Mouse (Mus musculus) heart, postnatal 10 days (tissue): ENCODE data around the gene Pex11b. TPM values are rescaled to one million over a fixed set of nuclear protein-coding genes. Genes with fewer than 3 reads are reported as not detected.
A peak's percentile ranks its signal among the peaks of the same experiment; 100 is the strongest.
"Not testable (repeated sequence)": the region's sequence is repeated elsewhere in the genome, so short reads cannot be mapped to it uniquely, and the experiment has no call there.

Source experiments
- DNase-seq, 2 experiments: peaks; one replicate each; pipeline ENCODE4 v3.0.0; 2021
- intact Hi-C: fragments of 180-260 bp; cut with DNase I; formaldehyde crosslinking; loops from one replicate; pipeline ENCODE4 v1.15.1; 2025
- total RNA-seq, 2 experiments: library from RNA; stranded (reverse); gene quantifications; 2 replicates each; pipeline ENCODE4 v1.2.3; 2021

The Pex11b gene
- total RNA-seq, 2 experiments from 2014 or later: 30.3 to 35.3 TPM

- intact Hi-C loops: no loop called here
Observed at GRCm38 (mm10) chr3:96606618-96607017, 28.6 kb upstream of the Pex11b start.

GRCm38 (mm10) chr3:96617941-96618340 is 17.2 kb upstream of the Pex11b start:
- DNase-seq: no peak
- intact Hi-C loops: no loop called here

More at GRCm38 (mm10) chr3:96606618-96607017, 28.6 kb upstream of the Pex11b start:
- no peak for DNase-seq

- intact Hi-C loops: no loop called here
- no peak for DNase-seq
Observed at GRCm38 (mm10) chr3:96623201-96623600, 12.0 kb upstream of the Pex11b start.

- DNase-seq: peak; percentile 98
- intact Hi-C loops: no loop called here
Observed at GRCm38 (mm10) chr3:96629729-96630600, 5.2 kb upstream of the Pex11b start, which contains the start of gene Rbm8a. Rbm8a (plus strand) TSS chr3:96629933.

- intact Hi-C loops: no loop called here
- DNase-seq: no peak
Observed at GRCm38 (mm10) chr3:96632058-96632457, 3.1 kb upstream of the Pex11b start.

- intact Hi-C loops: loop anchor here (2.0 kb wide), 1 partner anchor 31 kb away; no protein-coding TSS in a partner anchor
- DNase-seq: no peak
Observed at GRCm38 (mm10) chr3:96634015-96634414, 1.2 kb upstream of the Pex11b start.

- intact Hi-C loops: loop anchor here (2.0 to 5.0 kb wide), 2 partner anchors 33 to 61 kb away; partner anchors contain the start of gene Pias3
- DNase-seq: no peak
Observed at GRCm38 (mm10) chr3:96635906-96636305, 730 bp downstream of the Pex11b start.

- intact Hi-C loops: loop anchor here (5.0 kb wide), 1 partner anchor 61 kb away; the partner anchor contains the start of gene Pias3
Observed at GRCm38 (mm10) chr3:96636448-96636847, 1.3 kb downstream of the Pex11b start.

GRCm38 (mm10) chr3:96639219-96639618 is 4.0 kb downstream of the Pex11b start:
- intact Hi-C loops: loop anchor here (2.0 to 5.0 kb wide), 3 partner anchors 58 to 92 kb away; partner anchors contain the start of gene Pias3
- DNase-seq: peak; percentile 57 to 71

More at GRCm38 (mm10) chr3:96636448-96636847, 1.3 kb downstream of the Pex11b start:
- DNase-seq: no peak

- intact Hi-C loops: loop anchor here (2.0 kb wide), 1 partner anchor 18 kb away; no protein-coding TSS in a partner anchor
- DNase-seq: peak; percentile 52 to 73
Observed at GRCm38 (mm10) chr3:96645018-96645649, 10.0 kb downstream of the Pex11b start, which contains the start of gene Itga10. Itga10 (plus strand) TSS chr3:96645584.

- no peak for DNase-seq
- intact Hi-C loops: no loop called here
Observed at GRCm38 (mm10) chr3:96647365-96647764, 12.2 kb downstream of the Pex11b start.

GRCm38 (mm10) chr3:96660901-96661300 is 25.7 kb downstream of the Pex11b start:
- intact Hi-C loops: no loop called here
- DNase-seq: no peak

- intact Hi-C loops: loop anchor here (2.0 kb wide), 2 partner anchors 18 to 116 kb away; partner anchors contain the start of gene Itga10
- DNase-seq: no peak
Observed at GRCm38 (mm10) chr3:96662731-96663316, 27.6 kb downstream of the Pex11b start.

GRCm38 (mm10) chr3:96663432-96664239 is 28.5 kb downstream of the Pex11b start:
- intact Hi-C loops: loop anchor here (2.0 kb wide), 2 partner anchors 19 to 117 kb away; partner anchors contain the start of gene Itga10

GRCm38 (mm10) chr3:96665732-96666363 is 30.7 kb downstream of the Pex11b start:
- DNase-seq: not testable (repeated sequence)
- intact Hi-C loops: loop anchor here (5.0 kb wide), 1 partner anchor 41 kb away; the partner anchor contains the start of gene Nudt17

More at GRCm38 (mm10) chr3:96663432-96664239, 28.5 kb downstream of the Pex11b start:
- DNase-seq: peak; percentile 89 to 95

GRCm38 (mm10) chr3:96666916-96667315 is 31.7 kb downstream of the Pex11b start:
- no peak for DNase-seq
- intact Hi-C loops: loop anchor here (5.0 kb wide), 1 partner anchor 40 kb away; the partner anchor contains the start of gene Nudt17

- DNase-seq: no peak
- intact Hi-C loops: loop anchor here (5.0 kb wide), 1 partner anchor 40 kb away; the partner anchor contains the start of gene Nudt17
Observed at GRCm38 (mm10) chr3:96667316-96667715, 32.1 kb downstream of the Pex11b start.

- no peak for DNase-seq
- intact Hi-C loops: loop anchor here (5.0 kb wide), 1 partner anchor 39 kb away; the partner anchor contains the start of gene Nudt17
Observed at GRCm38 (mm10) chr3:96668424-96669067, 33.4 kb downstream of the Pex11b start.
